Mouse (Mus musculus) midbrain, postnatal 0 days (tissue): ENCODE measurements around the gene Tgfb2. TPM values are rescaled to one million over a fixed set of nuclear protein-coding genes. Genes with fewer than 3 reads are reported as not detected.

ENCODE experiments used
- ATAC-seq: fragments of 200-750 bp; cut with Nextera tagmentation; 2 replicates; pipeline ENCODE4 v1.8.0; 2017; ENCODE audit warnings: moderate number of reproducible peaks, mild to moderate bottlenecking, moderate TSS enrichment, moderate library complexity; ENCODE audit not compliant: low FRiP score
- DNase-seq: peaks from one replicate; pipeline ENCODE4 v3.0.0-alpha.2; 2015; ENCODE audit warnings: low spot score
- H3K27ac ChIP-seq: fragments of 300-500 bp; sonication (generic); 2 replicates; pipeline ENCODE4 v1.5.1; 2014; ENCODE audit warnings: low read depth, mild to moderate bottlenecking, low read length, mixed read lengths
- H3K27me3 ChIP-seq: fragments of 300-500 bp; sonication (generic); 2 replicates; pipeline ENCODE4 v1.6.1; 2014; ENCODE audit warnings: low read length, control low read depth, mixed read lengths; ENCODE audit not compliant: insufficient read depth
- H3K36me3 ChIP-seq: fragments of 300-500 bp; sonication (generic); 2 replicates; pipeline ENCODE4 v1.6.1; 2014; ENCODE audit warnings: low read length, control low read depth, mixed read lengths; ENCODE audit not compliant: insufficient read depth
- H3K4me1 ChIP-seq: fragments of 300-500 bp; sonication (generic); 2 replicates; pipeline ENCODE4 v1.6.1; 2014; ENCODE audit warnings: mild to moderate bottlenecking, control low read depth, antibody characterized with exemption, low read length, mixed read lengths; ENCODE audit not compliant: insufficient read depth
- H3K4me2 ChIP-seq: fragments of 300-500 bp; sonication (generic); 2 replicates; pipeline ENCODE4 v1.6.1; 2014; ENCODE audit warnings: low read depth, mild to moderate bottlenecking, low read length, mixed read lengths; ENCODE audit not compliant: poor library complexity, severe bottlenecking
- H3K4me3 ChIP-seq: fragments of 300-500 bp; sonication (generic); 2 replicates; pipeline ENCODE4 v1.5.1; 2014; ENCODE audit warnings: low read depth, mild to moderate bottlenecking, low read length, moderate library complexity
- H3K9ac ChIP-seq: fragments of 300-500 bp; sonication (generic); replicated peaks from 2 replicates; pipeline ENCODE4 v1.6.1; 2014; ENCODE audit warnings: mild to moderate bottlenecking, low read length, moderate library complexity, mixed read lengths; ENCODE audit not compliant: poor library complexity, severe bottlenecking
- H3K9me3 ChIP-seq: fragments of 300-500 bp; sonication (generic); 2 replicates; pipeline ENCODE4 v1.6.1; 2016; ENCODE audit warnings: low read length, control low read depth
- CTCF ChIP-seq: IDR thresholded peaks from 2 replicates; pipeline ENCODE4 v1.5.1; 2016; ENCODE audit warnings: antibody characterized with exemption, mild to moderate bottlenecking
- WGBS: fragments of 180-500 bp; shearing (Covaris S2); extraction: QIAGEN DNeasy Blood & Tissue Kit; methylation state at CpG from one replicate; pipeline ENCODE4 v1.1.7; 2014; 5-methylcytosine and 5-hydroxymethylcytosine counted together
- polyA plus RNA-seq: library from polyadenylated mRNA; unstranded; fragments of >200 nt; fragmentation: Nextera tagmentation; extraction: Ambion mirVana; gene quantifications from 2 replicates; pipeline ENCODE4 v1.2.1, GENCODE M21; 2015
- total RNA-seq: library from RNA; depleted of rRNA; stranded (reverse); fragments of >200 nt; gene quantifications from 2 replicates; pipeline ENCODE4 v1.2.3, GENCODE M21; 2014

The Tgfb2 gene
- total and polyA plus RNA-seq, 2 experiments from 2014 or later = 19.8 to 22.9 TPM

GRCm38 (mm10) chr1:186635045-186635444 is 70.7 kb downstream of the Tgfb2 start:
- Histone ChIP-seq H3K4me2 (no peak overlapping the region), H3K4me3 (no peak overlapping the region), H3K27me3 (no peaks in the 10 kb centered on the region), H3K9me3 (no peaks in the 10 kb centered on the region), H3K4me1 (no peaks in the 10 kb centered on the region), H3K9ac (no peak overlapping the region), H3K27ac (no peak overlapping the region), H3K36me3 (no peaks in the 10 kb centered on the region)
- 60% methylated on average over 7 of the region's 7 CpGs for WGBS
- no peak for TF ChIP-seq CTCF
- DNase-seq (peak; percentile 56), ATAC-seq (no peak)

GRCm38 (mm10) chr1:186631457-186631856 is 74.3 kb downstream of the Tgfb2 start:
- Histone ChIP-seq H3K4me3 (no peak overlapping the region), H3K27me3 (no peaks in the 10 kb centered on the region), H3K9me3 (no peaks in the 10 kb centered on the region), H3K4me1 (no peaks in the 10 kb centered on the region), H3K27ac (no peak overlapping the region), H3K4me2 (no peak overlapping the region), H3K9ac (no peak overlapping the region), H3K36me3 (no peaks in the 10 kb centered on the region)
- 80% methylated on average over 6 of the region's 6 CpGs for WGBS
- ATAC-seq (no peak), DNase-seq (no peak)
- TF ChIP-seq CTCF = no peak

GRCm38 (mm10) chr1:186630971-186631370 is 74.8 kb downstream of the Tgfb2 start:
- ATAC-seq (no peak), DNase-seq (no peak)
- Histone ChIP-seq H3K9ac (no peak overlapping the region), H3K36me3 (no peaks in the 10 kb centered on the region), H3K4me3 (no peak overlapping the region), H3K4me1 (no peaks in the 10 kb centered on the region), H3K4me2 (no peak overlapping the region), H3K27me3 (no peaks in the 10 kb centered on the region), H3K27ac (no peak overlapping the region), H3K9me3 (no peaks in the 10 kb centered on the region)
- 85% methylated on average over 5 of the region's 5 CpGs for WGBS
- no peak for TF ChIP-seq CTCF

- Histone ChIP-seq H3K9me3 (no peaks in the 10 kb centered on the region), H3K4me3 (no peak overlapping the region), H3K27me3 (no peaks in the 10 kb centered on the region), H3K4me2 (no peak overlapping the region), H3K4me1 (no peaks in the 10 kb centered on the region), H3K36me3 (no peaks in the 10 kb centered on the region), H3K9ac (no peak overlapping the region), H3K27ac (no peak overlapping the region)
- ATAC-seq (peak; percentile 84), DNase-seq (peak; percentile 71)
- no peak for TF ChIP-seq CTCF
- WGBS = 66% methylated on average over 7 of the region's 7 CpGs
Measured at GRCm38 (mm10) chr1:186627451-186627995, 78.3 kb downstream of the Tgfb2 start.

GRCm38 (mm10) chr1:186624474-186624873 is 81.3 kb downstream of the Tgfb2 start:
- H3K4me1 ChIP-seq = no peaks in the 10 kb centered on the region
- H3K27ac ChIP-seq = no peak overlapping the region
- H3K9me3 ChIP-seq = no peaks in the 10 kb centered on the region
- no peaks in the 10 kb centered on the region for H3K36me3 ChIP-seq
- DNase-seq (no peak), ATAC-seq (no peak)
- H3K27me3 ChIP-seq = no peaks in the 10 kb centered on the region
- H3K9ac ChIP-seq = no peak overlapping the region
- WGBS = 70% methylated on average over 5 of the region's 5 CpGs
- H3K4me3 ChIP-seq = no peak overlapping the region
- no peak overlapping the region for H3K4me2 ChIP-seq
- no peak for TF ChIP-seq CTCF

- Histone ChIP-seq H3K9ac (no peak overlapping the region), H3K4me3 (no peak overlapping the region), H3K27ac (no peak overlapping the region), H3K4me1 (no peaks in the 10 kb centered on the region), H3K9me3 (no peaks in the 10 kb centered on the region), H3K27me3 (no peaks in the 10 kb centered on the region), H3K36me3 (no peaks in the 10 kb centered on the region), H3K4me2 (no peak overlapping the region)
- WGBS = 98% methylated on average over 3 of the region's 3 CpGs
- no peak for TF ChIP-seq CTCF
- DNase-seq (no peak), ATAC-seq (no peak)
Measured at GRCm38 (mm10) chr1:186621812-186622211, 84.0 kb downstream of the Tgfb2 start.
